Mouse (Mus musculus): ENCODE data around the gene Resf1. TPM values are rescaled to one million over a fixed set of nuclear protein-coding genes. Genes with fewer than 3 reads are reported as not detected.
A peak's percentile ranks its signal among the peaks of the same experiment; 100 is the strongest.
"Not testable (repeated sequence)": the region's sequence is repeated elsewhere in the genome, so short reads cannot be mapped to it uniquely, and the experiment has no call there.

The Resf1 gene
- 0.39 and 3.8 TPM in 2 replicates for polyA plus RNA-seq (2012; ENCODE audit: insufficient read depth, low replicate concordance)

DNA sequence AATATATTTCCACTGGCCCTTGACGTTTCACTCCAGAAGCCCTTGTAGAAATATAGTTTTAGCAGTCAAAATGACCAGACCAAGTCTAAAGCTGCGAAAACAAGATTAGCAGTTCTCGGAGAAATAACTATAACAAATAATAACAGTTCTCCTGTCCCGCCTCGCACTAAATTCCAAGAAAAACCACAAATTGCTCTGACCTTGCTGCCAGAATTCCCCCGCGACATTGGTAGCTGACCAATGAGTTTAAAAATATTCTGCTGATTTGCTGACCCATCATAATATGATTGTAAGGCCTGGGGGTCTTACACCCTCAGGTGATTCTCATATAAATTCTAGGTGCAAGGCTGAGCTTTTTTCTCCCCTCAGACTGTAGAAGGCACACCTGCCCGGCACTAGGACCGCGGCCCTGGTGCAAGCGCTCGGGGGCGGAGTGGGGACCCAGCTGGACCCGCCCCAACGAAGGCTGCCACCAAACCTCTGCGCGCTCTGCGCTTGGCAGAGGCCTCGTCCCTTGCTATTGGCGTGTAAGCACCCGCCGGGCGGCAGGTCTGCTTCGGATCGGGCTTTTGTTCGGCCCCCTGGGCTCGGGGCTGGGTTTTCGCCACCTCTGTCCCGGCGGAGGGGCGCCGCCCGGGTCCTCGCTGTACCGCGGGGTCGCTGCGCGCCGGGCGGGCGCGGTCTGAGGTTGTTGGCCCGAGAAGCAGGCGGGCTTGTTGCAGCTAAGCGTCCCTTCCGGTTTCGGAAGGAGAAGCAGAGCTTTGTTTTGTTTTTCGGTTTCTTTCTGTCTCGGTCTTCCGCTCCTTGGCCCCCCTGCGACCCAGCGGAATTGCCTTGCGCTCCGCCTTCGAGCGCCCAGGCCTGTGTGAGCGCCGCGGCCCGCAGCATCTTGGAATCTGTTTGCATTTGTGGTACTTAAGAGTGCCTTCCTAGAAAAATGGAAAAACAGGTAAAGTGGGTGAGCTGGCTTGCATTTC lies at the start of gene Resf1:
Resf1 (plus strand) TSS at position 459 of the 977 bp plus-strand sequence.
- peaks cover 25% of the 10 kb centered on the region for H3K9me3 ChIP-seq
- H3K4me1 ChIP-seq, result peaks cover 64% of the 10 kb centered on the region
- no peaks in the 10 kb centered on the region for H3K27me3 ChIP-seq (replicated peaks)
- peak within 1 kb of the TSS; percentile 93 for H3K4me3 ChIP-seq (replicated peaks)
- H3K36me3 ChIP-seq (replicated peaks; ENCODE audit: low read length), result peaks cover 75% of the 10 kb centered on the region
- TF ChIP-seq GATA1 (IDR thresholded peaks at IDR 0.05; ENCODE audit: borderline replicate concordance, low read length), result no peak
- no peak for TF ChIP-seq FLI1 (IDR thresholded peaks at IDR 0.05; ENCODE audit: low read length)

GRCm38 (mm10) chr6:149260801-149261239 lies 48.4 kb upstream of the Resf1 start:
- peaks cover 12% of the 10 kb centered on the region for H3K9me3 ChIP-seq
- peaks cover 17% of the 10 kb centered on the region for H3K36me3 ChIP-seq (replicated peaks; ENCODE audit: low read length)
- H3K4me3 ChIP-seq (replicated peaks), result no peak overlapping the region
- H3K4me1 ChIP-seq, result peaks cover 27% of the 10 kb centered on the region
- TF ChIP-seq GATA1 (IDR thresholded peaks at IDR 0.05; ENCODE audit: borderline replicate concordance, low read length) (no peak), FLI1 (IDR thresholded peaks at IDR 0.05; ENCODE audit: low read length) (no peak)
- no peaks in the 10 kb centered on the region for H3K27me3 ChIP-seq (replicated peaks)

DNA sequence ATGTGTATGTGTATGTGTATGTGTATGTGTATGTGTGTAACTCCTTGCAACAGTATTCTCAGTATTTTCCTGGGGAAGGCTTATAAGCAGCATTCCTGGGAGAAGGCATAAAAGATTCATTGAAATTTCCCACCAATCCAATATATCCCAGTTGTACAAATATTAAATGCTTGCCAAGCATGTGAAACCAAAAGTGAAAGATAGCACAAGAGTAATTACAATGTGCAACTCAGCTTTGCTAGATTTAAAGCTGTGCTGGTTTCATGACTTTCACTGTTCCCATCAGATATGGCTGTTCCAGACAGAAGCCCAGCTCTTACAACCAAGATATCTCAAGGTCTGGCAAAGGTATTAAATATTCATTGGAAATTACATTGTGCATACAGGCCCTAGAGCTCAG lies 41.3 kb upstream of the Resf1 start:
- no peak for TF ChIP-seq GATA1 (IDR thresholded peaks at IDR 0.05; ENCODE audit: borderline replicate concordance, low read length)
- TF ChIP-seq FLI1 (IDR thresholded peaks at IDR 0.05; ENCODE audit: low read length), result no peak
- H3K9me3 ChIP-seq, result 0 out of 2 replicates have a peak, but pooled peaks cover 5% of the 10 kb centered on the region
- H3K36me3 ChIP-seq (replicated peaks; ENCODE audit: low read length), result peaks cover 9% of the 10 kb centered on the region
- peaks cover 19% of the 10 kb centered on the region for H3K4me1 ChIP-seq
- H3K27me3 ChIP-seq (replicated peaks), result no peaks in the 10 kb centered on the region
- no peak overlapping the region for H3K4me3 ChIP-seq (replicated peaks)

GRCm38 (mm10) chr6:149278248-149278731 lies 30.9 kb upstream of the Resf1 start:
- TF ChIP-seq FLI1 (IDR thresholded peaks at IDR 0.05; ENCODE audit: low read length) (no peak), GATA1 (IDR thresholded peaks at IDR 0.05; ENCODE audit: borderline replicate concordance, low read length) (no peak; the same call in 2 of the 3 replicates)
- Histone ChIP-seq H3K4me3 (replicated peaks) (no peak overlapping the region), H3K27me3 (replicated peaks) (no peaks in the 10 kb centered on the region), H3K36me3 (replicated peaks; ENCODE audit: low read length) (peaks cover 44% of the 10 kb centered on the region), H3K4me1 (peaks cover 18% of the 10 kb centered on the region), H3K9me3 (peaks cover 32% of the 10 kb centered on the region)

DNA sequence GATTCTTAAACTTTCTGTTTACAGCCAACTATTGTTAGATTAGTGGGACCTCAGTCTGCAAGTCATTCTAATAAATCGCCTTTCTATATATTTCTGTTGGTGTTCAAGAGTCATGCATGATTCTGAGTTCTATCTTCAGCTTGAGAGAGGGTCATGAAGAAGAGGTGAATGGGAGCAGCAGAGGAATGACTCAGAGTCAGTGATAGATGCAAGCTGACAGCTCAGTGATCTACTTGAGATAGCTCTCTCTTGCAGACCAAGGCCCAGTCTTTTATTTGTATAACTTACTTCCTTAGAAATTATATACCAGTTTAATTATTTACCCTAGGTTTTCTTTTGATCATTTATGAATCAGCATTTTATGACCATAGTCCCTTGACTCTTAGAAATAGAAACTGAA lies 30.3 kb upstream of the Resf1 start:
- Histone ChIP-seq H3K36me3 (replicated peaks; ENCODE audit: low read length) (peaks cover 48% of the 10 kb centered on the region), H3K4me3 (replicated peaks) (peak overlapping the region; percentile 69), H3K9me3 (peaks cover 37% of the 10 kb centered on the region), H3K4me1 (peaks cover 18% of the 10 kb centered on the region), H3K27me3 (replicated peaks) (no peaks in the 10 kb centered on the region)
- no peak for TF ChIP-seq GATA1 (IDR thresholded peaks at IDR 0.05; ENCODE audit: borderline replicate concordance, low read length)
- no peak for TF ChIP-seq FLI1 (IDR thresholded peaks at IDR 0.05; ENCODE audit: low read length)

DNA sequence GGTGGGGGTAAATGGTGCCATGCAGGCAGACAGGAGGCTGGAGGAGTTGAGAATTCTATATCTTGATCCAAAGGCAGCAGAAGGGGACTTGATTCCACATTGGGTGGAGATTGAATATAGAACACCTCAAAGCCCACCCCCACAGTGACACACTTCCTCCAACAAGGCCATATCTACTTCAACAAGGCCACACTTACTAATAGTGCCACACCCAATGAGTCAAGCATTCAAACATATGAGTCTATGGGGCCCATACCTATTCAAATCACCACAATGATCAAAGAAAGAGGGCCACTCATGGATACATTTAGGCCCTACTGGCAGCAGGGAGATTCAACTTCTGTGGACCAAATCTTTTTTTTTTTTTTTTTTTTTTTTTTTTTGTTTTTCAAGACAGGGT lies 28.7 kb upstream of the Resf1 start:
- H3K4me3 ChIP-seq (replicated peaks), result no peak overlapping the region
- H3K9me3 ChIP-seq, result peaks cover 42% of the 10 kb centered on the region
- TF ChIP-seq GATA1 (IDR thresholded peaks at IDR 0.05; ENCODE audit: borderline replicate concordance, low read length) (no peak), FLI1 (IDR thresholded peaks at IDR 0.05; ENCODE audit: low read length) (no peak)
- H3K27me3 ChIP-seq (replicated peaks), result no peaks in the 10 kb centered on the region
- peaks cover 52% of the 10 kb centered on the region for H3K36me3 ChIP-seq (replicated peaks; ENCODE audit: low read length)
- peaks cover 18% of the 10 kb centered on the region for H3K4me1 ChIP-seq

DNA sequence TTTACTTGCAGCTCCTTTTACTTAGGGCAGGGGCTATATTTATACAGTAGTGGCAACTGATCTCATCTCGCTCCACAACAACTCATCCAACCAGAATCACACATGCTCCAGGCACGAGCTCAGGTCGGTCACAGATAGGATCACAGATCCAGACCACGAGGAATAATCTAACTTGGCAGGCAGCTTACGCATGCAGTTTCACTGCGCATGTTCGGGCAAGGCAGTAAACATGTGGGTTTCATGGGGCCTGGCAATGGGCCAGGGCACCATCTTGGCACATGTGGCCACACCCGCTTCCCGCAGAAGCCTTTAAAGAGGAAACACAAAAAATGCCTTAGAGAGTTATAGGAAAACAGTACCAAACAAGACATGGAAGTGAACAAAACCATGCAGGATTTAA lies 21.0 kb upstream of the Resf1 start:
- peaks cover 25% of the 10 kb centered on the region for H3K36me3 ChIP-seq (replicated peaks; ENCODE audit: low read length)
- H3K4me1 ChIP-seq; H3K4me3 ChIP-seq (replicated peaks); H3K27me3 ChIP-seq (replicated peaks): not testable (repeated sequence)
- peaks cover 23% of the 10 kb centered on the region for H3K9me3 ChIP-seq

DNA sequence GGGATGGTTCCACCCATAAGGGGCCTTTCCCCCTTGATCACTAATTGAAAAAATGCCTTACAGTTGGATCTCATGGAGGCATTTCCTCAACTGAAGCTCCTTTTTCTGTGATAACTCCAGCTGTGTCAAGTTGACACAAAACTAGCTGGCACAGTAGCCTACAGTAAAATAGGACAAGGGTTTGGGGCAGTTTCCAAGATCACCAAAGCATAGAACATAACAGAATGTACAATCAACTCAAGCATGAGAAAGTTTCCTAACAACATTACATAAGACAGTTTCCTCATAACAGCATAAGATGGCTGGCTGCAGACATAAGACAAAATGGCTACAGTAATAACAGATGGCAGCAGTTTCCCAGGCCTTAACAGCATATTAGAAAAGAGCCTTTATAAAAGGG lies 6.0 kb upstream of the Resf1 start:
- Histone ChIP-seq H3K9me3 (peaks cover 63% of the 10 kb centered on the region), H3K4me1 (peaks cover 25% of the 10 kb centered on the region), H3K36me3 (replicated peaks; ENCODE audit: low read length) (peaks cover 65% of the 10 kb centered on the region)
- not testable (repeated sequence) for H3K4me3 ChIP-seq (replicated peaks); H3K27me3 ChIP-seq (replicated peaks)

DNA sequence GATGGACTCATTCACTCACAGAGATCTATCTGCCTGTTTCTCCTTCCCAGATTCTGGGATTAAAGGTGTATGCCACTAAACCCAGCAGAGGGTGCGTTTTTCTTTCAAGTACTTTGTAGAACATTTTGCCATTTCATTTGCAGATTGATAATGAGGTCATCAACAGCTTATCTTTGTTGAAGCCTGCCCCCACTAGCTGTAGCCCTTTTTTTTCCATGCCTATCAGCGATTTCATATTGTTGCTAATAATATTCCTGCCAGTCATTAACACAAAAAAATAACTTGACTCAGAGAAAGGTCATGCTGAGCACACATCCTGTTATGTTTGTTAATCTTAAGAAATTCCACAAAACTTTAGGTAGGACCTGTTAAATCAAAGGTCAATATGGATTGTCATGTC lies 2.1 kb upstream of the Resf1 start:
- H3K4me3 ChIP-seq (replicated peaks), result no peak overlapping the region
- peaks cover 64% of the 10 kb centered on the region for H3K36me3 ChIP-seq (replicated peaks; ENCODE audit: low read length)
- H3K9me3 ChIP-seq, result peaks cover 41% of the 10 kb centered on the region
- H3K4me1 ChIP-seq, result peaks cover 45% of the 10 kb centered on the region
- TF ChIP-seq FLI1 (IDR thresholded peaks at IDR 0.05; ENCODE audit: low read length) (no peak), GATA1 (IDR thresholded peaks at IDR 0.05; ENCODE audit: borderline replicate concordance, low read length) (no peak)
- H3K27me3 ChIP-seq (replicated peaks), result no peaks in the 10 kb centered on the region

DNA sequence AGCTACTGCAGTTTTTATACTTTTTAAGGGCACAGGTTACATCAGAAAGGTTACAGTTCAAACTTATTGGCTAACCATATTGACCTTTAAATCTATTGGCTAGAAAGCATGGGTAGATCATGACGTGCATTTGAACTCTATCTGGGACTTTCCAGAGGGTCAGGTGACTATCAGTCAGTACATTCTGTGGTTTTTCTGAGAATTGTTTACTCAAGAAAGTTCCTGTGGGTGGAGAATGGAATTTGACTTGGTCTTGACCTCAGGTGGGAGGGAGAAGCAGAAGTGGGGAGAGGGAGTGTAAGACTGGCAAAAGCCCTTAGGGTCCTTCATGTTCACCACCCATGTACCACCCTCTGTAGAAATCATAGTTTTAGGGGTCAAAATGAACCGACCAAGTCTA lies 1.4 kb upstream of the Resf1 start:
- TF ChIP-seq FLI1 (IDR thresholded peaks at IDR 0.05; ENCODE audit: low read length), result no peak
- TF ChIP-seq GATA1 (IDR thresholded peaks at IDR 0.05; ENCODE audit: borderline replicate concordance, low read length), result no peak
- H3K4me1 ChIP-seq, result peaks cover 51% of the 10 kb centered on the region

More for the DNA sequence above, 1.4 kb upstream of the Resf1 start:
- H3K4me3 ChIP-seq (replicated peaks), result peak overlapping the region; percentile 93
- peaks cover 71% of the 10 kb centered on the region for H3K36me3 ChIP-seq (replicated peaks; ENCODE audit: low read length)
- H3K27me3 ChIP-seq (replicated peaks), result no peaks in the 10 kb centered on the region
- peaks cover 36% of the 10 kb centered on the region for H3K9me3 ChIP-seq
